Mouse (Mus musculus): ENCODE data around the gene Scfd2. TPM values are rescaled to one million over a fixed set of nuclear protein-coding genes. Genes with fewer than 3 reads are reported as not detected.

Scfd2 gene
- total RNA-seq, 2 experiments from 2014 or later = 3.8 to 7.1 TPM

GRCm38 (mm10) chr5:74162013-74162412 lies 369.5 kb downstream of the Scfd2 start:
- ATAC-seq (replicated peaks; ENCODE audit: low FRiP score, poor library complexity, severe bottlenecking) = no peak

DNA sequence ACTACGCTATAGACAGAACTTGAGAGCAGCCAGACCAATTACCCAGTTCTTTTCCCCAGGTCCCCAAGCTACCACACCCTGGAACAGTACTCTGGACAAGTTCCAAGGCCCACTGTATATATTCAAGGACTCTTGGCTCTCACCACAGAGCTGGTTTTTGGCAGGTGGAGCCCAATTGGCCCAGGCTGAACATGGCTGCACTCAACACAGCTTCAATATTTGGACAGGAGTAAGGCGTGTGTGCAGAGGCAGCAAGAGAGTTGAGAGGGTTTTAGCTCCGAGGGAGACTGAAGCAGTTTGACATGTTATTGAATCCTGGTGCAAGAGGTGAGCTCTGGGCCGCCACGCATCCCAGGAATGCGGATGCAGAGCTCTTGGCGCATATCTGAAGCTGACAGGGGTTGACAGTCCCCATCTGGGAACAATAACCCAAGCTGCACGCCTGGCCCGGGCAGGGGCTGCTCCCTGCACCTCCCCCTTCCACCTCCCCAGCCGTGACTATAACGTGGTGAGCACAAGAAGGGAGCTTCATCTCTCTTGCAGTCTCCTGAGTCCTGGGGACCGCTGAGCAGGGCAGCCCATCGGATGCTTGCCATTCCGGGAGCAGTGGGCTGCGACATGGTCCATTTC lies 370.1 kb downstream of the Scfd2 start:
- no peak for ATAC-seq (replicated peaks; ENCODE audit: low FRiP score, poor library complexity, severe bottlenecking)

DNA sequence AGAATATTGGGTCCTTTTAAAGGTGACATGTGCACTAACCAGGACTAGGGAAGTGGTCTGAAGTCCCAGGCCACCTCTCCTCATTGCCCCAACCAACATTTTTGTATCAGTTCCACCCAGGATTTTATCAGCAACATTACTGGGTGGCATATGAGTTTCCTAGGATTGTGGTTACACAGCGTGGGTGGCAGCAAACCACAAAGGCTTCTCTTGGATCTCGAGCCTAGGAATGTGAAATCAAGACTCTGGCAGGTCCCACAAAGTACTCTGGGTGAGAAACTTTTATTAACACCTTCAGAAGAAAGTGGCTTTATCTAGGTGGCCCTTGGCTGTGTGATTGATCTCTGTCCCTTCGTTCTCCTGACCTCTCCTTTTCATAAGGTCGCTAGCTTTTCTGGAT lies 371.2 kb downstream of the Scfd2 start:
- ATAC-seq (replicated peaks; ENCODE audit: low FRiP score, poor library complexity, severe bottlenecking) = no peak

- ATAC-seq (replicated peaks; ENCODE audit: low FRiP score, poor library complexity, severe bottlenecking) = no peak
These were observed 371.7 kb downstream of the Scfd2 start for GRCm38 (mm10) chr5:74159906-74160305.

DNA sequence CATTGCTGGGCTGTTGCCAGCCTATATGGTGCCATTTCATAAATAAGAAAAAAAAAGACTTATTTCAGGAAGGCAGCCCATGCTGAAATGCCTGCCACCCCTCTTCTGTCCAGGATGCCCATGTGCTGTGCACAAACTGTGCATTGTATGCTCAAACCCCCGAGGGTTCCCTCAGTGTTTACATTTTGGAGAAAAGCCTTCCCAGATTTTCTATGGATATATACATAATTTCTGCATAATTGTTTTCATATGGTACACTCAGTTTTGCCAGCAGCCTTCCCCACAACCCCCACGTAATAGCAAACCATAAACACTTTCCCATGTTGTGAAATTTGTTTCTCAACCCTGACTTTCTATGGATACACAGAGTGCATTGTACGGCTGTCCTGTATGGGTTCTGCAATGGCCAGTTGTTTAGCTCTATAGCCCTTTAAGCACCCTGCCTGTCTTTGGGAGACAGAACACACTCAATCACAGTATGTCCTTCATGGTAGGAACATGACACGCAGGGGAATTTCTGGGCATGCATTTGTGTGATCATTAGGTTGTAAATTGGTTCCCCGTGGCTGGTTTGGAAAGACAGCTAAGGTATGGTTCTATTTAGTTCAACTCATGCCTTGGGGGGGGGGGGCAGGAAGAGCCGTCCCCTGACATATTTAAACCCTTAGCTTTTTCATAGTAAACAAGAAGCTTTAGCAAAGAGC lies 372.5 kb downstream of the Scfd2 start:
- ATAC-seq (replicated peaks; ENCODE audit: low FRiP score, poor library complexity, severe bottlenecking) = no peak

DNA sequence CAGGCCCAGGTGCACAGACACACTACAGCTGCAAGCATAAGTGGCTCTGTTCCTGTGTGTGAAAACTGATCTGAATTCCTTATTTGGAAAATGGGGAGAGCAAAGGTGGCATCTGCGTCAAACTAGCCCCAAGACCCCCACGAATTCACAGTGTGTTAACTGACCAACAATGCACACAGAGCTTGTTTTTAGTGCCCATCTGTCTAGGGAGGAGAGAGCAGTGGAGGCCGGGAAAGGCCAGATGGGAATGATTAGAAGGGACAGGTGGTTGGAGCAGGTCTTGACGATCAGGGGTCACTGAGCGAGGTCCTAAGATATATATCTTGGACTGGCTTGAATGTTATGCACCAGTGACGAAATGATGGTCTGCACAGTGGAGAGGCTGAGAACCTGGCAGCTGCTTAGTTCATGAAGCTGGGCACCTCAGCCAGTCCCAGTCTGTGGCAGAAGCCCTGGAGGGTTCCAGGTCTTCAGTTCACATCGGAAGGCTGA lies 375.7 kb downstream of the Scfd2 start:
- ATAC-seq (replicated peaks; ENCODE audit: low FRiP score, poor library complexity, severe bottlenecking) = no peak

Other genes with a start within 250 kb of the Scfd2 start
- 84.3 and 103 TPM in 2 replicates for gene Fip1l1, start 3.7 kb upstream of the Scfd2 start, total RNA-seq (2015; ENCODE audit: low replicate concordance)
- gene Fip1l1, start 3.7 kb upstream of the Scfd2 start, total RNA-seq (2017; ENCODE audit: low replicate concordance) = 97.7 and 122 TPM in 2 replicates
- gene Lnx1, start 171.2 kb upstream of the Scfd2 start, total RNA-seq (2015; ENCODE audit: low replicate concordance) = not detected in 2 replicates
- 0.13 TPM in 1 of 2 replicates, not detected in the other for gene Lnx1, start 171.2 kb upstream of the Scfd2 start, total RNA-seq (2017; ENCODE audit: low replicate concordance)

Data from erythroid progenitor cell, adult 5-6 weeks (primary cell).